Mouse (Mus musculus) macrophage (primary cell): ENCODE results near the gene Gid4. TPM values are rescaled to one million over a fixed set of nuclear protein-coding genes. Genes with fewer than 3 reads are reported as not detected.

Experiments
- H3K27ac ChIP-seq: fragments of 350-480 bp; formaldehyde crosslinking; 2 replicates; pipeline ENCODE4 v1.9.0; 2021
- H3K36me3 ChIP-seq: fragments of 350-480 bp; formaldehyde crosslinking; 2 replicates; pipeline ENCODE4 v1.9.0; 2021; ENCODE audit errors: inconsistent target
- H3K4me3 ChIP-seq: fragments of 350-480 bp; formaldehyde crosslinking; 2 replicates; pipeline ENCODE4 v1.9.0; 2021; ENCODE audit errors: inconsistent target
- H3K79me2 ChIP-seq: fragments of 350-480 bp; formaldehyde crosslinking; 2 replicates; pipeline ENCODE4 v1.9.0; 2021; ENCODE audit errors: inconsistent target
- WGBS: methylation state at CpG from one replicate; pipeline ENCODE4 v1.1.7; 2026; ENCODE audit warnings: inconsistent platforms; ENCODE audit not compliant: missing documents; 5-methylcytosine and 5-hydroxymethylcytosine counted together
- polyA plus RNA-seq: library from polyadenylated mRNA; stranded (reverse); fragments of 250-400 nt; gene quantifications from 3 replicates; pipeline ENCODE4 v1.2.4, GENCODE M21; 2018; ENCODE audit warnings: inconsistent platforms
- total RNA-seq, 78 experiments: library from RNA; depleted of rRNA; stranded (reverse); fragments of 250-400 nt; gene quantifications; 1 replicate in 9 of 78; 2 replicates in 24 of 78; 3 replicates in 43 of 78; 4 replicates in 2 of 78; pipeline ENCODE4 v1.2.4; 2018; ENCODE audit warnings: inconsistent platforms in 56 of 78

Gid4 gene
- 1 to 10 TPM; 1.1 to 7.8 (median 3.5) TPM for total RNA-seq (2018; cell fraction: chromatin; rRNA removed)
- 10 to 100 TPM in 15 of 26 experiments, 1 to 10 TPM in 11; 7.0 to 15.8 (median 10.1) TPM for total RNA-seq (2018; cell fraction: cytosol; rRNA removed)
- total RNA-seq (2018; cell fraction: nucleus; rRNA removed): 10 to 100 TPM in 4 of 26 experiments, 1 to 10 TPM in 22; 2.3 to 13.0 (median 5.6) TPM
- polyA plus RNA-seq: 8.3 to 13.8 TPM (median 11.1 TPM) in 3 replicates

- Histone ChIP-seq H3K27ac (peak within 1 kb of the TSS; percentile 25), H3K36me3 (no peaks in the 10 kb centered on the region), H3K4me3 (peak within 1 kb of the TSS; percentile 68), H3K79me2 (peaks cover 56% of the 10 kb centered on the region)
- WGBS: 1% methylated on average over 63 of the region's 81 CpGs
These were observed at the start of gene Gid4 for GRCm38 (mm10) chr11:60416963-60417716. TSS of gene Gid4 (plus strand) at chr11:60417145.

DNA sequence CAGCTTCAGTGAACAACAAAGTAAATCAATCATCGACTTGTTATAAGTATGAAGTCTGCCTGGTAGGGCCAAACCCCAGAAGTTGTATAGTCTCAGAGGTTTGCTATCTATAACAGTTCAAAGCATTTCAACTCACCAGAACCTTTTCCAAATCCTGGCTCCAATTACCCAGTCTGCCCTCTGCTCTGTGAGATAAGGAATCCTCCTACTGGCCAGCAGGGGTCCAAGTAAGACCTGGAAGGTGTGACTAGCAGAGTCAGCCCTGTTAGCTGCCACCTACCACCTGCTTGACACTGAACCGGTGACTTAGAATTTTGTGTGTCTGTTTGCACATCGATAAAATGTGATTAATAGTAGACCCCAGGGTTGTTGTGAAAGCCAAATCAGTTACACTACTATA, 49.7 kb upstream of the Gid4 start:
- Histone ChIP-seq H3K4me3 (no peak overlapping the region), H3K27ac (no peak overlapping the region), H3K79me2 (no peaks in the 10 kb centered on the region), H3K36me3 (no peaks in the 10 kb centered on the region)
- 72% methylated on average over 3 of the region's 3 CpGs for WGBS

DNA sequence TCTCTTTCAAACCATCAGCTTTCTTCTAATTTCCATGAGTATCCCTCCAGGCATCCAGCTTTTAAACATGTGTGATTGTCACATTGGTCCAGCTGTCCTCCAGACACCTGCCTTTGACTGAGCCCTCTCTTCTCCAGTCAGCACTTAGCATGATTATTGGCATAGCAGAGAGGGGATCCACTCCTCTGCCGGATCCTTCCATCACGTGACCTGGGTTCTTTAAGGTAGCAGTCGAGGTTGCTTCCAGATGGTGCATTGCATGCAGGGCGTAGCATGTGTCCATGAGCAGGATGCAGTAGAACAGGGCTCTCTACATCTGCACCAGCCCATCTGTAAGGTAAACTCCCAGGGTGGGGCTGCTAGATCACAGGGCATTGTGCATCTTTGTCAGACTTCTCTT, 48.0 kb upstream of the Gid4 start:
- no peaks in the 10 kb centered on the region for H3K79me2 ChIP-seq
- H3K36me3 ChIP-seq: no peaks in the 10 kb centered on the region
- WGBS: 51% methylated on average over 4 of the region's 4 CpGs
- no peak overlapping the region for H3K27ac ChIP-seq
- H3K4me3 ChIP-seq: no peak overlapping the region

GRCm38 (mm10) chr11:60369448-60369847, 47.5 kb upstream of the Gid4 start:
- Histone ChIP-seq H3K4me3 (no peak overlapping the region), H3K36me3 (no peaks in the 10 kb centered on the region), H3K27ac (no peak overlapping the region), H3K79me2 (no peaks in the 10 kb centered on the region)
- WGBS: 97% methylated on average over 4 of the region's 4 CpGs

DNA sequence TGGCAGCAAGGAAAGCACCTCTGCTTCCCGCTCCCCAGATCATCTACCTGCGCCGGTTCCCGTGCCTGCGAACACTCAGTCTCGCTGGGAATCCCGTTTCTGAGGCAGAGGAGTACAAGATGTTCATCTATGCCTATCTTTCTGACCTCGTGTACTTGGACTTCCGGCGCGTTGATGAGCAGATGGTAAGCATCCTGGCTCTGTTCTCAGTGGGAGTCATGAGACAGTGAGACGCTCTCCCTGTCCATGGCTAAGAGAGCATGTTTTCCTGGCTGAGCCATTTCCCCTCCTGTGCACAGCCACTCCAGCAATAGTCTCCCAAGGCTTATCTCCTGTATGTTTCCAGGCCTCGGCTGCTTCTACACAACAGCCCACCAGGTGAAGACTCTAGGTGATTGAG, 46.5 kb upstream of the Gid4 start:
- 97% methylated on average over 13 of the region's 13 CpGs for WGBS
- no peak overlapping the region for H3K27ac ChIP-seq
- no peak overlapping the region for H3K4me3 ChIP-seq
- H3K79me2 ChIP-seq: no peaks in the 10 kb centered on the region
- no peaks in the 10 kb centered on the region for H3K36me3 ChIP-seq

GRCm38 (mm10) chr11:60374481-60374880, 42.5 kb upstream of the Gid4 start:
- no peaks in the 10 kb centered on the region for H3K79me2 ChIP-seq
- no peaks in the 10 kb centered on the region for H3K36me3 ChIP-seq
- H3K4me3 ChIP-seq: no peak overlapping the region
- 78% methylated on average over 6 of the region's 6 CpGs for WGBS
- H3K27ac ChIP-seq: no peak overlapping the region

- Histone ChIP-seq H3K79me2 (no peaks in the 10 kb centered on the region), H3K4me3 (no peak overlapping the region), H3K27ac (no peak overlapping the region), H3K36me3 (no peaks in the 10 kb centered on the region)
- 97% methylated on average over 5 of the region's 6 CpGs for WGBS
These were observed 33.4 kb upstream of the Gid4 start for GRCm38 (mm10) chr11:60383518-60383917.

GRCm38 (mm10) chr11:60384762-60385421, 32.1 kb upstream of the Gid4 start:
- no peak overlapping the region for H3K27ac ChIP-seq
- 49% methylated on average over 15 of the region's 16 CpGs for WGBS
- H3K79me2 ChIP-seq: no peaks in the 10 kb centered on the region

GRCm38 (mm10) chr11:60385946-60386345, 31.0 kb upstream of the Gid4 start:
- no peaks in the 10 kb centered on the region for H3K36me3 ChIP-seq
- no peaks in the 10 kb centered on the region for H3K79me2 ChIP-seq
- no peak overlapping the region for H3K27ac ChIP-seq
- WGBS: 86% methylated on average over 3 of the region's 5 CpGs
- H3K4me3 ChIP-seq: no peak overlapping the region

More at GRCm38 (mm10) chr11:60384762-60385421, 32.1 kb upstream of the Gid4 start:
- Histone ChIP-seq H3K4me3 (no peak overlapping the region), H3K36me3 (no peaks in the 10 kb centered on the region)

- WGBS: 100% methylated on average over 2 of the region's 2 CpGs
These were observed 29.0 kb upstream of the Gid4 start for GRCm38 (mm10) chr11:60387944-60388343.

DNA sequence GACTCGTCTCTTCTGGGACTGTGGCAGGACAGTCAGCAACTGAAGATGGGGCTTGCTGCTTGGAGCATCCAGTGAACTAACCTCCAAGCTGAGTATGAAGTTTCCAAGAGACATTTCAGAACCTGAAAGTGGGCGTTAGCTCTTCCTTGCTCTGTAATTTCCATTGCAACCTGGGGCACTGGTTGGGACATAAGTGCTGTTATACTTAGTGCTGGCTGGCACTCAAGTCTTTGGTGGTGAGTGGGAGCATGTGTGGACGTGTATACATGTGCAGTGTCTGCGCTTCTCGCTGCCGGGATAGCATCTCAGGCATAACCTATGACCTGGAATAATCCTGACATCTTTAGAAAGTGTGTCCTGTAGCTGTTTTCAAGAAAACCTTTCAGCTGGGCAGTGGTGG, 25.6 kb upstream of the Gid4 start:
- Histone ChIP-seq H3K79me2 (no peaks in the 10 kb centered on the region), H3K4me3 (no peak overlapping the region), H3K36me3 (no peaks in the 10 kb centered on the region), H3K27ac (no peak overlapping the region)
- 86% methylated on average over 6 of the region's 6 CpGs for WGBS

More at GRCm38 (mm10) chr11:60387944-60388343, 29.0 kb upstream of the Gid4 start:
- Histone ChIP-seq H3K27ac (no peak overlapping the region), H3K36me3 (no peaks in the 10 kb centered on the region), H3K4me3 (no peak overlapping the region), H3K79me2 (no peaks in the 10 kb centered on the region)

- WGBS: 92% methylated on average over 6 of the region's 6 CpGs
- no peak overlapping the region for H3K4me3 ChIP-seq
- H3K79me2 ChIP-seq: no peaks in the 10 kb centered on the region
- no peak overlapping the region for H3K27ac ChIP-seq
- H3K36me3 ChIP-seq: peaks cover 11% of the 10 kb centered on the region
These were observed 20.4 kb upstream of the Gid4 start for GRCm38 (mm10) chr11:60396546-60396945.

DNA sequence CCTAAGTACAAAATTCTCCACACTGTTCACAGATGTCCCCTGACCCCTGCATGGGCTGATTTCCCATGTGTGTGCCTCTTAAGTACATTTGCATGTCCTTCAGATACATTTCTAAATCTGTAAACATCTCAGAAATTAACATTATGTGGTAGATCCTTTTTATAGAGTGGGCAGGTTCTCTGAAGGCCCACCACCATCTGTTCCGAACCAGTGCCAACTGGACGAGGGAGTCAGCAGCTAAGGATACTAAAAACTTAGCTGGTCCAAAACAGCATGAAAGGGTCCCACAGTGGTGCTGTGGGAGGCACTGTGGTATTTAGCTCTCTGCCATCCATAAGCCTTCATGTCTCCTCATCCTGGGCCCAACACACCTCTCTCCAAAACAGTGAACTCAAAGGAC, 19.8 kb upstream of the Gid4 start:
- H3K27ac ChIP-seq: no peak overlapping the region
- WGBS: 94% methylated on average over 2 of the region's 2 CpGs
- peaks cover 18% of the 10 kb centered on the region for H3K36me3 ChIP-seq
- no peak overlapping the region for H3K4me3 ChIP-seq
- no peaks in the 10 kb centered on the region for H3K79me2 ChIP-seq

DNA sequence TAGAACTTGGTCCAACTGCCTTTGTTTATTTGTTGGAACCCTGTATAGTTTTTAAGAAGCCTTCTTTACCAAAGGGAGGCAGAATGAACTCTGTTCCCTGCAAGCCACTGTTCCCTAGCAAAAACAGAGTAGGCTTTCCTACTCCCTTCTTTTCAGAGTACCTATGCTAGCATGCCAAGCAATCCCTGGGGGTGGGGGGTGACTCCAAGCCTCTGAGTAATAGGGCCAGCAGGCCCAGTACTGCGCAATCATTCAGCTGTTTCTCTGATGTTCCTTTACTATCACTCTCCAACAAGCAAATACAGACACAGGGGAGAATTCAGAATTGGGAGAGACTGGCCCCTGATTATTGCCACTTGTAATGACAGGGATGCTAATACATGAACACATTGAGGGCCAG, 10.3 kb upstream of the Gid4 start:
- H3K36me3 ChIP-seq: peaks cover 64% of the 10 kb centered on the region
- WGBS: 100% methylated on average over 1 of the region's 1 CpGs
- no peak overlapping the region for H3K27ac ChIP-seq
- H3K79me2 ChIP-seq: peaks cover 1% of the 10 kb centered on the region; the same call in 1 of the 2 replicates
- H3K4me3 ChIP-seq: no peak overlapping the region

GRCm38 (mm10) chr11:60412173-60412572, 4.8 kb upstream of the Gid4 start:
- peaks cover 11% of the 10 kb centered on the region; the same call in 1 of the 2 replicates for H3K36me3 ChIP-seq
- no peak overlapping the region for H3K27ac ChIP-seq
- H3K4me3 ChIP-seq: no peak overlapping the region
- peaks cover 50% of the 10 kb centered on the region for H3K79me2 ChIP-seq
- 0% methylated on average over 3 of the region's 3 CpGs for WGBS
